ENCODE assay signal across 9 mouse cellular contexts in the genomic region with DNA sequence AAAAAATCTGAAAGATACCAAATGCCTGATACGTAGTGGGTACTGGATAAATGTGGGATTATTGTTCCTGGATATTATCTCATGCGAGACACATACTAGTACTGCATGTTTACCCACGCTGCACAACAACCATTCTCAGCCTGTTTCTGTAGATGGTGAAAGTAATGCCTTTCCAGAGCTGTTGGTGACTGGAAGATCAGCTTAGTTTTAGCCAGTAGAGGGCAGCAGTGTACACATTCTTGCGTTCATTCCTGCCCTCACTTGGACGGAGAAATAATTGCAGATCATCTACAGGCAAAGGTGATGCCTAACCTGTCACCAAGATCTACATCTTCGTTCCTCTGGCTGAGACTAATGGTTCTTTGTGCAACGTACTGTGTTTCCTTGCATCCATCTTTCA.
DNase-seq lines count a peak whose midpoint lies in the region; ATAC-seq lines count a peak whose summit lies in the region.
"Had no signal": no experiment of that assay in that cellular context is flagged by ENCODE, and none has a peak within 500 bp of the region (broad histone marks: within the 10 kb centered on the region; RNA-seq: fewer than 3 reads in every experiment).

No protein-coding gene starts in this region.

- H3K9me3 ChIP-seq in limb, embryonic 10.5 days (replicated peaks), result no peaks in the 10 kb centered on the region
- H3K9me3 ChIP-seq: heart, embryonic 13.5 days had no signal

- WGBS in limb, embryonic 10.5 days, result 47% methylated on average over 7 of the region's 7 CpGs

- H3K4me3 ChIP-seq in limb, embryonic 10.5 days, result no peak overlapping the region
- H3K4me3 ChIP-seq: heart, embryonic 13.5 days had no signal

- H3K27ac ChIP-seq in limb, embryonic 10.5 days, result no peak overlapping the region
- H3K27ac ChIP-seq: heart, embryonic 13.5 days had no signal

- H3K36me3 ChIP-seq in limb, embryonic 10.5 days, result no peaks in the 10 kb centered on the region
- H3K36me3 ChIP-seq: heart, embryonic 13.5 days had no signal

- peak; percentile 49 for DNase-seq in ovary, postnatal 14 days (ENCODE audit: low spot score)
- DNase-seq in ovary, postnatal 10 days (ENCODE audit: low spot score), result no peak
- peak; percentile 51 for DNase-seq in adrenal gland, postnatal 14 days
- DNase-seq in embryo, embryonic 9.5 days (ENCODE audit: extremely low spot score), result peak; percentile 46
- peak; percentile 49 for DNase-seq in limb, embryonic 10.5 days (ENCODE audit: low spot score)
- peak; percentile 36 for DNase-seq in right cerebral cortex, postnatal 14 days
- DNase-seq in spleen, adult 12 weeks (ENCODE audit: low spot score), result no peak

- ATAC-seq in inflammation-experienced regulatory T-cells, adult 6 months, result peak; percentile 54

- no peaks in the 10 kb centered on the region for H3K27me3 ChIP-seq in limb, embryonic 10.5 days (ENCODE audit: low read depth, poor library complexity, severe bottlenecking)
- H3K27me3 ChIP-seq: heart, embryonic 13.5 days had no signal

- H3K4me1 ChIP-seq in limb, embryonic 10.5 days, result no peaks in the 10 kb centered on the region; the same call in 1 of the 2 replicates
- H3K4me1 ChIP-seq: heart, embryonic 13.5 days had no signal

Comparison
In these comparisons a context has a peak if more than half of its experiments do, and no peak if none do; other contexts are left out.
1. DNase-seq: peak in ovary, postnatal 14 days (single experiment), adrenal gland, postnatal 14 days (single experiment), embryo, embryonic 9.5 days (single experiment), limb, embryonic 10.5 days (single experiment) and right cerebral cortex, postnatal 14 days (single experiment); none in ovary, postnatal 10 days (single experiment) and spleen, adult 12 weeks (single experiment).